Mouse (Mus musculus): ENCODE measurements around the gene Rfx4. TPM values are rescaled to one million over a fixed set of nuclear protein-coding genes. Genes with fewer than 3 reads are reported as not detected.

Gene Rfx4
- polyA plus RNA-seq, 1 experiment from 2014 or later = not detected

- Histone ChIP-seq H3K9ac (ENCODE audit: low read depth, low read length) (no peak overlapping the region), H3K36me3 (ENCODE audit: control insufficient read depth, insufficient read depth) (no peaks in the 10 kb centered on the region), H3K27ac (ENCODE audit: low read length) (peak overlapping the region; percentile 41), H3K27me3 (ENCODE audit: control insufficient read depth, insufficient read depth, low read depth, low read length) (no peaks in the 10 kb centered on the region; the same call in 1 of the 2 replicates), H3K4me1 (ENCODE audit: control insufficient read depth, low read depth, low read length) (no peaks in the 10 kb centered on the region; the same call in 1 of the 2 replicates), H3K9me3 (replicated peaks; ENCODE audit: control insufficient read depth, low read length) (no peaks in the 10 kb centered on the region), H3K4me3 (ENCODE audit: low read depth, low read length) (no peak overlapping the region), H3K4me2 (ENCODE audit: low read depth, low read length) (peak overlapping the region; percentile 32; the same call in 1 of the 2 replicates)
- 66% methylated on average over 8 of the region's 8 CpGs for WGBS (ENCODE audit: insufficient replicate concordance)
- peak; percentile 14; the same call in 1 of the 2 replicates for ATAC-seq (ENCODE audit: low read depth)
Observed at GRCm38 (mm10) chr10:84886785-84887184, 130.9 kb downstream of the Rfx4 start.

GRCm38 (mm10) chr10:84889096-84889846 lies 133.4 kb downstream of the Rfx4 start:
- H3K27ac ChIP-seq (ENCODE audit: low read length) = no peak overlapping the region
- H3K4me3 ChIP-seq (ENCODE audit: low read depth, low read length) = no peak overlapping the region
- H3K36me3 ChIP-seq (ENCODE audit: control insufficient read depth, insufficient read depth) = no peaks in the 10 kb centered on the region
- H3K27me3 ChIP-seq (ENCODE audit: control insufficient read depth, insufficient read depth, low read depth, low read length) = no peaks in the 10 kb centered on the region; the same call in 1 of the 2 replicates
- ATAC-seq (ENCODE audit: low read depth) = no peak
- no peaks in the 10 kb centered on the region; the same call in 1 of the 2 replicates for H3K4me1 ChIP-seq (ENCODE audit: control insufficient read depth, low read depth, low read length)
- no peak overlapping the region for H3K9ac ChIP-seq (ENCODE audit: low read depth, low read length)
- no peak overlapping the region for H3K4me2 ChIP-seq (ENCODE audit: low read depth, low read length)
- 59% methylated on average over 4 of the region's 4 CpGs for WGBS (ENCODE audit: insufficient replicate concordance)
- H3K9me3 ChIP-seq (replicated peaks; ENCODE audit: control insufficient read depth, low read length) = no peaks in the 10 kb centered on the region

DNA sequence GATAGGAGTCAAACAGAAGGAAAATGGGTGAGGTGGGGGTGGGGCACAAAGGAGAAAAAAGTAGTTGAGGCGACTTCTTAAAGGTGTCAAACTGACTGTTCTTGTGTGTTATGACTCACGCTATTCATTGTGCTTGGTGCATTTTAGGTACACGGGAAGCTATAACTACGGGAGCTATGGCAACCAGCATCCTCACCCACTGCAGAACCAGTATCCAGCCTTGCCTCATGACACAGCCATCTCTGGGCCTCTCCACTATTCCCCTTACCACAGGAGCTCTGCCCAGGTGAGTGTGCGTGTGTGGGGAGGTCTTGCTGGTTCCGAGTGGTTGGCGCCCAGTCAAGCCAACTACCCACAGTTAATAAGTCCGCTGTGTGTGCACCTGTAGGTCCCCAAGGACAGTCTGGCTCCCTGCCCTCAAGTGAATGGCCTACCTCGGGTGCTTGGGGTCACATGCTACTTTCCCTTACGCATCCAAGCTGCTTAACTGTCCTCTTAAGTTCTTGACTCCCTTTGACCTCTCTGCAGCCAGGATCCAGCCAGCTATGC lies 140.0 kb downstream of the Rfx4 start:
- no peaks in the 10 kb centered on the region for H3K36me3 ChIP-seq (ENCODE audit: control insufficient read depth, insufficient read depth)
- 71% methylated on average over 10 of the region's 10 CpGs for WGBS (ENCODE audit: insufficient replicate concordance)
- H3K4me1 ChIP-seq (ENCODE audit: control insufficient read depth, low read depth, low read length) = no peaks in the 10 kb centered on the region
- no peaks in the 10 kb centered on the region for H3K9me3 ChIP-seq (replicated peaks; ENCODE audit: control insufficient read depth, low read length)
- H3K9ac ChIP-seq (ENCODE audit: low read depth, low read length) = no peak overlapping the region
- no peaks in the 10 kb centered on the region for H3K27me3 ChIP-seq (ENCODE audit: control insufficient read depth, insufficient read depth, low read depth, low read length)
- ATAC-seq (ENCODE audit: low read depth) = no peak
- no peak overlapping the region for H3K4me3 ChIP-seq (ENCODE audit: low read depth, low read length)
- no peak overlapping the region for H3K4me2 ChIP-seq (ENCODE audit: low read depth, low read length)
- no peak overlapping the region for H3K27ac ChIP-seq (ENCODE audit: low read length)

GRCm38 (mm10) chr10:84896941-84897930 lies 141.4 kb downstream of the Rfx4 start:
- Histone ChIP-seq H3K4me3 (ENCODE audit: low read depth, low read length) (no peak overlapping the region), H3K27ac (ENCODE audit: low read length) (no peak overlapping the region), H3K36me3 (ENCODE audit: control insufficient read depth, insufficient read depth) (no peaks in the 10 kb centered on the region), H3K9ac (ENCODE audit: low read depth, low read length) (no peak overlapping the region), H3K9me3 (replicated peaks; ENCODE audit: control insufficient read depth, low read length) (no peaks in the 10 kb centered on the region), H3K4me1 (ENCODE audit: control insufficient read depth, low read depth, low read length) (no peaks in the 10 kb centered on the region), H3K4me2 (ENCODE audit: low read depth, low read length) (no peak overlapping the region), H3K27me3 (ENCODE audit: control insufficient read depth, insufficient read depth, low read depth, low read length) (no peaks in the 10 kb centered on the region)
- ATAC-seq (ENCODE audit: low read depth) = no peak
- WGBS (ENCODE audit: insufficient replicate concordance) = 33% methylated on average over 9 of the region's 9 CpGs

GRCm38 (mm10) chr10:84898144-84898979 lies 142.5 kb downstream of the Rfx4 start:
- no peak overlapping the region for H3K27ac ChIP-seq (ENCODE audit: low read length)
- ATAC-seq (ENCODE audit: low read depth) = no peak
- H3K9me3 ChIP-seq (replicated peaks; ENCODE audit: control insufficient read depth, low read length) = no peaks in the 10 kb centered on the region
- WGBS (ENCODE audit: insufficient replicate concordance) = 25% methylated on average over 3 of the region's 3 CpGs
- H3K4me1 ChIP-seq (ENCODE audit: control insufficient read depth, low read depth, low read length) = no peaks in the 10 kb centered on the region
- H3K4me2 ChIP-seq (ENCODE audit: low read depth, low read length) = no peak overlapping the region
- no peaks in the 10 kb centered on the region for H3K36me3 ChIP-seq (ENCODE audit: control insufficient read depth, insufficient read depth)
- H3K4me3 ChIP-seq (ENCODE audit: low read depth, low read length) = no peak overlapping the region
- H3K27me3 ChIP-seq (ENCODE audit: control insufficient read depth, insufficient read depth, low read depth, low read length) = no peaks in the 10 kb centered on the region
- H3K9ac ChIP-seq (ENCODE audit: low read depth, low read length) = no peak overlapping the region

- Histone ChIP-seq H3K4me2 (ENCODE audit: low read depth, low read length) (no peak overlapping the region), H3K4me3 (ENCODE audit: low read depth, low read length) (no peak overlapping the region), H3K36me3 (ENCODE audit: control insufficient read depth, insufficient read depth) (no peaks in the 10 kb centered on the region), H3K27me3 (ENCODE audit: control insufficient read depth, insufficient read depth, low read depth, low read length) (no peaks in the 10 kb centered on the region), H3K4me1 (ENCODE audit: control insufficient read depth, low read depth, low read length) (no peaks in the 10 kb centered on the region), H3K9me3 (replicated peaks; ENCODE audit: control insufficient read depth, low read length) (no peaks in the 10 kb centered on the region), H3K27ac (ENCODE audit: low read length) (no peak overlapping the region), H3K9ac (ENCODE audit: low read depth, low read length) (no peak overlapping the region)
- no peak for ATAC-seq (ENCODE audit: low read depth)
- 66% methylated on average over 5 of the region's 5 CpGs for WGBS (ENCODE audit: insufficient replicate concordance)
Observed at GRCm38 (mm10) chr10:84901676-84902075, 145.8 kb downstream of the Rfx4 start.

DNA sequence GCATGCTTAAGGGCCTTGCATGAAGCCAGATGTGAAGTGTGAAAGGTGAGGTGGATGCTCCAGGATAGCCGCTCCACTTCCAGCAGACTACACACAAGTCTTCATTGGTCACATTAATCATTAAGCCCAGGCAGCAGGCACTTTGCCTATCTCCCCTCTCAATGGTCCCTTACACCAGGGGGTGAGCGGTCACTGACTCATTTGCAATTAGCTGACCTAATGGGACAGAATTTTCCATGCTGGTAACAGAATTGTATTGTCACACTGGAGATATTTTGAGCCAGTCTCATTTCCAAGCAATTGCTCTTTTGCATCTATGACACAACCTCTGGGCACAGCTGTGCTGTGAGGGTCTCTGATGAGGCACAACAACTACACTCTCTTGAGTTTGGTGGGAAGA lies 146.4 kb downstream of the Rfx4 start:
- ATAC-seq (ENCODE audit: low read depth) = no peak
- Histone ChIP-seq H3K9ac (ENCODE audit: low read depth, low read length) (no peak overlapping the region), H3K9me3 (replicated peaks; ENCODE audit: control insufficient read depth, low read length) (no peaks in the 10 kb centered on the region), H3K4me3 (ENCODE audit: low read depth, low read length) (no peak overlapping the region), H3K4me2 (ENCODE audit: low read depth, low read length) (no peak overlapping the region), H3K27ac (ENCODE audit: low read length) (no peak overlapping the region), H3K27me3 (ENCODE audit: control insufficient read depth, insufficient read depth, low read depth, low read length) (no peaks in the 10 kb centered on the region), H3K4me1 (ENCODE audit: control insufficient read depth, low read depth, low read length) (no peaks in the 10 kb centered on the region), H3K36me3 (ENCODE audit: control insufficient read depth, insufficient read depth) (no peaks in the 10 kb centered on the region)
- WGBS (ENCODE audit: insufficient replicate concordance) = 67% methylated on average over 2 of the region's 2 CpGs

GRCm38 (mm10) chr10:84903307-84903706 lies 147.4 kb downstream of the Rfx4 start:
- Histone ChIP-seq H3K4me1 (ENCODE audit: control insufficient read depth, low read depth, low read length) (no peaks in the 10 kb centered on the region), H3K36me3 (ENCODE audit: control insufficient read depth, insufficient read depth) (no peaks in the 10 kb centered on the region), H3K4me3 (ENCODE audit: low read depth, low read length) (no peak overlapping the region), H3K4me2 (ENCODE audit: low read depth, low read length) (no peak overlapping the region), H3K9me3 (replicated peaks; ENCODE audit: control insufficient read depth, low read length) (no peaks in the 10 kb centered on the region), H3K27ac (ENCODE audit: low read length) (no peak overlapping the region), H3K27me3 (ENCODE audit: control insufficient read depth, insufficient read depth, low read depth, low read length) (no peaks in the 10 kb centered on the region), H3K9ac (ENCODE audit: low read depth, low read length) (no peak overlapping the region)
- WGBS (ENCODE audit: insufficient replicate concordance) = 57% methylated on average over 7 of the region's 7 CpGs
- ATAC-seq (ENCODE audit: low read depth) = no peak

All from liver, embryonic 16.5 days (tissue).